Mouse (Mus musculus): ENCODE data around the gene Ppp4r4.
"Not testable (repeated sequence)": the region's sequence is repeated elsewhere in the genome, so short reads cannot be mapped to it uniquely, and the experiment has no call there.

Gene Ppp4r4

DNA sequence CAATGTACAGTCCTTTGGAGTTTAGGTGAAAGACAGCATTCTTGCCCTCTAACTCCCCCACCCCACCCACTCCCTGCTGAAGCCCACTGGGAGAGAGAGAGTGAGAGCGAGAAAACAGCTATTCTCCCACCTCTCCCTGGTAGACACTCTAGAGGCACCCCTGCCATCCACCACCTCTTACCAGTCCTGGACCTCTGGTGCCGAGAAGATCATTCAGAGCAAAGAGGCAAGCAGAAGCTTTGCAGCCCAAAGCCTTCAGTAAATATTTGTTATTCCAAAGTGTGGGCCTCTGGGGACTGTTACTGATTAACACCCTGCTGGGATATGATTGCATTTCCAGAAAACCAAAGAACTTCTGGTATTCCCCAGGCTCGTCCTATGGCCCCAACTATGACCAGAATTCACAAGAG, 99.1 kb downstream of the Ppp4r4 start, which contains the start of gene Serpina10:
Gene Serpina10 (minus strand): TSS at position 242 of the 410 bp plus-strand sequence.
- DNase-seq (ENCODE audit: low read depth, low spot score): no peak

GRCm38 (mm10) chr12:103634430-103634829, 102.3 kb downstream of the Ppp4r4 start:
- no peak for DNase-seq (ENCODE audit: low read depth, low spot score)

- no peak for DNase-seq (ENCODE audit: low read depth, low spot score)
These were observed 103.8 kb downstream of the Ppp4r4 start for GRCm38 (mm10) chr12:103635846-103636245.

- peak; percentile 71 for DNase-seq (ENCODE audit: low read depth, low spot score)
These were observed 111.3 kb downstream of the Ppp4r4 start for GRCm38 (mm10) chr12:103643336-103643735.

DNA sequence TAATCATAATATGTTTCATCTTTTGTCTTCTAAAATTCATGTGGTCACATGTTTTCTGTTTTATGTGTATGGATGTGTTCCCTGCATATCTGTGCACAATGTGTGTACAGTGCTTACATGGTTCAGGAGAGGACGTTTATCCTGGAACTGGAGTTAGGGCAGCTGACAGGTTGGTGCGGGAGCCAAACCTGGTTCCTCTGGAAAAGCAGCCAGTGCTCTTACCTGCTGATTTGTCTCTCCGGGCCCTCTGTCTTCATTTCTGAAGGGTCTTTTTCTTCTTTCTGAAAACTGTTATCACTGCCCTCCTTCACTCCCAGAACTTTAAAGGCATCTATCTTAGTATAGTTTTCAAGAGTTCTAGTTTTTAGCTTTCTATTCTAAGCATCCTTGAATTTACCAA, 111.7 kb downstream of the Ppp4r4 start:
- no peak for DNase-seq (ENCODE audit: low read depth, low spot score)

DNA sequence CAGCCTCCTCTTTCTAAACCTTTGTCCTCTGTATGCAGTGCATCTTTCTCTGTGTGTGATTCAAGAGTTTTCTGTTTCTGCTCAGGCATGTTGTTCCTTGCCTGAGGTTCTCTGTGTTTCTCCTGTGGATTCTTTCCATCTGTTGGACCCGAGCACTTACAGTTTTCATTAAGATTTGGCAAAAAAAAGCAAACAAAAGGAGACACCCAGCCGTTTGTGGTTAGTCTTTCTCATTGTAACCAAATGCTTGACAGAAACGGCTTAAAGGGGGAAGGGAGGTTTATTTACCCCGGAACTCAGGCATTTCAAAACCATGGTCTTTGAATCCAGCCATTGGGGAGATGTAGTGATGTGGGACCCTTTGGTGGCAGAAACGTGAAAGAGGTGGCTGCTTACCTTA, 112.5 kb downstream of the Ppp4r4 start:
- DNase-seq (ENCODE audit: low read depth, low spot score): no peak

GRCm38 (mm10) chr12:103646314-103646713, 114.2 kb downstream of the Ppp4r4 start:
- DNase-seq (ENCODE audit: low read depth, low spot score): no peak

DNA sequence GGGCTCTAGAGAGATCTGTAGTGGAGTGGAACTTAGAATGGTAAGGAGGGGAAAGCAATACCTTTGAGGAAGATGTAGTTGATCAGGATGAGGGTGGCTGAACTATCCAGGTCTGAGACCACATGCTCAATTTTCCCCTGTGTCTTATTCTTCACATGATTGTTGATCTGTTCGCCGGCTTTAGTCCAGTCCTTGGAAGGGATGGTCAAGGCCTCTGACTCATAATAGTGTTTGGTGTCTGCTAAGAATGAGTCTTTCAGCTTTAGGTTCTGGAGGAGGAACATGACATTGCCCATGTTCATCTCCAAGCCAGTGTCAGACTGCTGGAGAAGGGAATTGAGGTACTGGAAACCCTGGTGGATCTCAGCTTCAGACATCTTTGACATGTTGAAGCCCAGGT, 121.8 kb downstream of the Ppp4r4 start:
- no peak for DNase-seq (ENCODE audit: low read depth, low spot score)

- DNase-seq (ENCODE audit: low read depth, low spot score): no peak
These were observed 123.3 kb downstream of the Ppp4r4 start for GRCm38 (mm10) chr12:103655123-103656044.

DNA sequence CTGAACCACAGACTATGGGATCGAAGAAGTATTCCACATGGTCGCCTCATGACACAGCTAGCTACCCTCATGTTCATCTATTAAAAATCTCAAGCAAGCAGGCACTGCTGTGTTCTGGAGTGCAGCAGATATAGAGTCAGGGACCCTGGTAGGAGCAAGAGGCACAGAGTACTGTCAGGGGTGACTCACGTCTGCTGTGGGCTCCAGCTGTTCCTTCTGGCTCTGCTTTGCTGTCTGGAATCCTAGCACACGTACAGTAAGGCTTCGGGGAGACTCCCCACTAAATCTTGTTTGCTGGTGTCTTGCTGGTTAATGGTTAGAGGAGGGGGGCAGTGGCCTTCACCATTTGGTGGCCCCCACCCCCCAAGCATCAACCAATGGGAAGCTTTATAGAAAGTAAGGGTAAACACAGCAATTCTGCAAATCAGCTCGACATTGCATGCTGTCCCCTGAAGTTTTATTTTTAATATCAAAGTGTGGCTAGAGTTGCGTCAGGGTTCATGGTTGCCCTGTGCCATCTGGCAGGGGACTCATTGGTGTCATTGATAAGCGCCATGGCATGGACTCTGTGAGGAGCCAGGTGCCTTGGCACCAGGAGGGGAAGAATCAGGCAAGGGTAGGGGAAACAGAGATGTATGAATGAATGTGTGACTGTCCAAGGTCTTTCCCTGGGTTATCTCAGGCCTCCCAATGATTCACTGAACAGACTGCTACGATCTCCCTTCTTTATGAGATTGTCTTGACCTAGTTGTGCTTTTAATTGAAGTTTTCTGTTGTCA, 125.0 kb downstream of the Ppp4r4 start, which contains the start of gene Serpina6:
Gene Serpina6 (minus strand): TSS at position 365 of the 779 bp plus-strand sequence.
- DNase-seq (ENCODE audit: low read depth, low spot score): no peak

- DNase-seq (ENCODE audit: low read depth, low spot score): no peak
These were observed 125.9 kb downstream of the Ppp4r4 start for GRCm38 (mm10) chr12:103657991-103658390.

GRCm38 (mm10) chr12:103659171-103659570, 127.1 kb downstream of the Ppp4r4 start:
- no peak for DNase-seq (ENCODE audit: low read depth, low spot score)

DNA sequence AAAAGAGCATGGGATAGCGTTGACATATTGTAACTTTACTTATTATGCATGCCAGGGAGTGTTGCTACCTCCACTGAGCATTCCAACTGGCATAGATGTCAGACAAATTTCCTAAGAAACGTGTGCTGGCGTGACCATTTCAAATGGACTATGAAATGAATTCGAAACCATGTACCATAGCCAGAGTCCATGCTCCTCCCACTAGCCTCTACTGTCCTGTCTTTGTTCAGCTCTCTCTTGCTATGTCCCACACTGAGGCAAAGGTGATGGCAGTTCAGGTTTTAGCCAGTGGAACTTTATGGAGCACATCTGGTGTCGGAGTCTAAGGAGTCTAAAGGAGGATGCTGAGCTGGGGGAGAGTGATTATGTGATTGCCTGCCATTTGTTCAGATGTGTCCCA, 128.0 kb downstream of the Ppp4r4 start:
- DNase-seq (ENCODE audit: low read depth, low spot score): no peak

DNA sequence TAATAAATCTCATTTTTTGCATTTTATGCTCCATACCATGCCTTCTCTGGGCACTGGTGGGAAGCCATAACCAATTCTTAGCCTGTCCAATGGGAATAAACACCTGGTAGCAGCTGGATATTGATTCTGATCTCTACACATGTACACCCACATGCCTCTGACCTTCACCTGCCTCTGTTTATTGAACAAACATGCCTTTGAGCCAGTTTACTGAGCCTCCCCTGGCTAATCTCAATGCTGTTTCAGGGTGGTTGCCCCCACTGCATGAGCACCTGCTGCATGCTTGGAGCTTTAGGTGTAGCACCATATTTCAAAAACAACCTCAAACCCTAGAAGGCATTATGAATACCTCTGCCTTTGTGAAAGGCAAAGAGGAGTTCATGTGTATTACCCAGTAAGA, 130.0 kb downstream of the Ppp4r4 start:
- not testable (repeated sequence) for DNase-seq (ENCODE audit: low read depth, low spot score)

Data from ZHBTc4 (cell line).